Mouse (Mus musculus) stomach, embryonic 16.5 days (tissue): ENCODE results near the gene Ubtd2. TPM values are rescaled to one million over a fixed set of nuclear protein-coding genes. Genes with fewer than 3 reads are reported as not detected.
"Not testable (repeated sequence)": the region's sequence is repeated elsewhere in the genome, so short reads cannot be mapped to it uniquely, and the experiment has no call there.

Experiments
- ATAC-seq: fragments of 200-750 bp; cut with Nextera tagmentation; 2 replicates; pipeline ENCODE4 v1.8.0; 2017; ENCODE audit warnings: moderate number of reproducible peaks, moderate TSS enrichment; ENCODE audit not compliant: insufficient read depth, low FRiP score
- H3K27ac ChIP-seq: fragments of 300-500 bp; sonication (generic); 2 replicates; pipeline ENCODE4 v1.5.1; 2014; ENCODE audit warnings: low read length
- H3K27me3 ChIP-seq: fragments of 300-500 bp; sonication (generic); 2 replicates; pipeline ENCODE4 v1.6.1; 2014; ENCODE audit warnings: low read length, control low read depth, mixed read lengths; ENCODE audit not compliant: control insufficient read depth, insufficient read depth
- H3K36me3 ChIP-seq: fragments of 300-500 bp; sonication (generic); 2 replicates; pipeline ENCODE4 v1.6.1; 2014; ENCODE audit warnings: low read length; ENCODE audit not compliant: control insufficient read depth, insufficient read depth
- H3K4me1 ChIP-seq: fragments of 300-500 bp; sonication (generic); 2 replicates; pipeline ENCODE4 v1.6.1; 2014; ENCODE audit warnings: low read length, control low read depth, mixed read lengths; ENCODE audit not compliant: control insufficient read depth, insufficient read depth
- H3K4me2 ChIP-seq: fragments of 300-500 bp; sonication (generic); 2 replicates; pipeline ENCODE4 v1.6.1; 2014; ENCODE audit warnings: low read depth, low read length, mixed read lengths
- H3K4me3 ChIP-seq: fragments of 300-500 bp; sonication (generic); replicated peaks from 2 replicates; pipeline ENCODE4 v1.5.1; 2014; ENCODE audit warnings: mild to moderate bottlenecking, low read length
- H3K9ac ChIP-seq: fragments of 300-500 bp; sonication (generic); 2 replicates; pipeline ENCODE4 v1.6.1; 2014; ENCODE audit warnings: low read length
- H3K9me3 ChIP-seq: fragments of 300-500 bp; sonication (generic); replicated peaks from 2 replicates; pipeline ENCODE4 v1.6.1; 2016; ENCODE audit warnings: low read length, control low read depth; ENCODE audit not compliant: control insufficient read depth
- WGBS: fragments of 180-500 bp; shearing (Covaris S2); extraction: QIAGEN DNeasy Blood & Tissue Kit; methylation state at CpG from one replicate; pipeline ENCODE4 v1.1.7; 2014; 5-methylcytosine and 5-hydroxymethylcytosine counted together
- polyA plus RNA-seq: library from polyadenylated mRNA; unstranded; fragments of >200 nt; fragmentation: Nextera tagmentation; extraction: Ambion mirVana; gene quantifications from 2 replicates; pipeline ENCODE4 v1.2.1, GENCODE M21; 2015

Gene Ubtd2
- polyA plus RNA-seq, 1 experiment from 2014 or later, result 40.3 TPM

DNA sequence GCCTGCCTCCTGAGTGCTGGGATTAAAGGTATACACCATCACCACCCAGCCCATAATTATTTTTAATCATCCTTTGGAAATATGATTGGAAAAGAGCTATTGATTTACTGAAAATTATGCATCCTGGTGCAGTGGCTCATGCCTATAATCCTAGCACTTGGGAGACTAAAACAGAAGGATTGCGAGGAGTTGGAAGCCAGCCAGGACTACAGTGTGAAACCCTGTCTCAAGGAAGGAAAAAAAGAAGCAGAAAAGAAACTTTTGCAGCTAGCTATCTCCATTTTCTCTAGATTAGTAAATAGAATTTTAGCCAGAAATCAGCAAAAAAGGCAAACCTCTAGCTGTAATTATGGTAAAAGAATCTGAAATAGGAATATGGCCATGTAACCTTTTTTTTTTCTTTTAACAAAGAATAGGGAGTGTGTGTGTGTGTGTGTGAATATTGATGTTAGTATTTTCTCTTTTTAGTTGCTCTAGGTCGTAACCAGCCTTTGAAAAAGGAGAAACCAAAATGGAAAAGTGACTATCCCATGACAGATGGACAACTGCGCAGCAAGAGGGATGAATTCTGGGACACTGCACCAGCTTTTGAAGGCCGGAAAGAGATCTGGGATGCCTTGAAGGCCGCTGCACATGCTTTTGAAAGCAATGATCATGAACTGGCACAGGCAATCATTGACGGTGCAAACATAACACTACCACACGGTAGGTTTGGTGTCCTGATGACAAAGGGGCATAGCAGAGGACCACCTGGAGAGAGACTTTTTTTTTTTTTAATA is 43.8 kb downstream of the Ubtd2 start:
- H3K27me3 ChIP-seq, result no peaks in the 10 kb centered on the region
- peaks cover 4% of the 10 kb centered on the region; the same call in 1 of the 2 replicates for H3K4me1 ChIP-seq
- H3K36me3 ChIP-seq, result no peaks in the 10 kb centered on the region
- H3K4me3 ChIP-seq, result no peak overlapping the region
- WGBS, result 80% methylated on average over 7 of the region's 7 CpGs
- H3K27ac ChIP-seq, result no peak overlapping the region
- no peak overlapping the region for H3K9ac ChIP-seq
- no peak overlapping the region for H3K4me2 ChIP-seq
- no peaks in the 10 kb centered on the region for H3K9me3 ChIP-seq
- no peak for ATAC-seq

DNA sequence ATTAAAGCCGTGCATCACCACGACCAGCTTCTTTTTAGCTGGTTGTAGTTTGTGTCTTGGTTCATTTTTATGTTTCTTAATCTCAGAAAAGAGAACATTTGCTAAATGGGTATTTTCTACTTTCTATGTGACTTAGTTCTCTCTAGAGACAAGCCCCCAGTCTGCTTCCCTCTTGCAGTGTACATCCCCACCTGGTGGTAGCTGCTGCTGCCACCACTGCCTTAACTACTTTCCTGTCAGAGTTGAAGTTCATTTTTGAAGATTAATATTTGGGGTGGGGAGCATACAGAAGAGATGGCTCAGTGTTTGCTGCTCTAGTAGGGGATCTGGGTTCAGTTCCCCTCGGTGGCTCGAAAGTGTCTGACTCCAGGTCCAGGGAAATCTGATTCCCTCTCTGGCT is 44.8 kb downstream of the Ubtd2 start:
- H3K4me3 ChIP-seq, result no peak overlapping the region
- H3K4me1 ChIP-seq, result peaks cover 4% of the 10 kb centered on the region; the same call in 1 of the 2 replicates
- no peaks in the 10 kb centered on the region for H3K36me3 ChIP-seq
- no peak overlapping the region for H3K27ac ChIP-seq
- WGBS, result 91% methylated on average over 4 of the region's 4 CpGs
- H3K4me2 ChIP-seq, result no peak overlapping the region
- H3K9me3 ChIP-seq, result no peaks in the 10 kb centered on the region
- no peak for ATAC-seq
- no peaks in the 10 kb centered on the region for H3K27me3 ChIP-seq
- no peak overlapping the region for H3K9ac ChIP-seq

DNA sequence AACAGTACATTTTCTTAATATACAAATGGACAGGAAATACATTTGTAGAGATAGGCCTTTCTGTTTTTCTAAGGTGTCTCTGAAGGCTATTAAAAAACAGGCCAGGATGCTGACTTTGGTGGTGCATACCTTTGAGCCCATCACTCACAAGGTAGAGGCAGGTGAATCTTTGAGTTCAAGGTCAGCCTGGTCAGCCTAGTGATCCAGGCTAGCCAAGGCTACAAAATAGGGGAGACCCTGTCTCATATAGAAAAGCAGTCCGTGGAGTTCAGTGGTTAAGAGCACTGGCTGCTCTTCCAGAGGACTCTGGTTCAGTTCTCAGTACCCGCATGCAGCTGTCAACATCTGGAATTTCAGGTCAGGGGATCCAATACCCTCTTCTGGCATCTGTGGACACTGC is 48.5 kb downstream of the Ubtd2 start:
- Histone ChIP-seq H3K27ac (no peak overlapping the region), H3K4me3 (no peak overlapping the region), H3K9ac (no peak overlapping the region), H3K4me2 (no peak overlapping the region), H3K36me3 (no peaks in the 10 kb centered on the region), H3K9me3 (no peaks in the 10 kb centered on the region), H3K27me3 (no peaks in the 10 kb centered on the region), H3K4me1 (0 out of 2 replicates have a peak, but pooled peaks cover under 1% of the 10 kb centered on the region)
- no peak for ATAC-seq
- WGBS, result 91% methylated on average over 2 of the region's 2 CpGs

DNA sequence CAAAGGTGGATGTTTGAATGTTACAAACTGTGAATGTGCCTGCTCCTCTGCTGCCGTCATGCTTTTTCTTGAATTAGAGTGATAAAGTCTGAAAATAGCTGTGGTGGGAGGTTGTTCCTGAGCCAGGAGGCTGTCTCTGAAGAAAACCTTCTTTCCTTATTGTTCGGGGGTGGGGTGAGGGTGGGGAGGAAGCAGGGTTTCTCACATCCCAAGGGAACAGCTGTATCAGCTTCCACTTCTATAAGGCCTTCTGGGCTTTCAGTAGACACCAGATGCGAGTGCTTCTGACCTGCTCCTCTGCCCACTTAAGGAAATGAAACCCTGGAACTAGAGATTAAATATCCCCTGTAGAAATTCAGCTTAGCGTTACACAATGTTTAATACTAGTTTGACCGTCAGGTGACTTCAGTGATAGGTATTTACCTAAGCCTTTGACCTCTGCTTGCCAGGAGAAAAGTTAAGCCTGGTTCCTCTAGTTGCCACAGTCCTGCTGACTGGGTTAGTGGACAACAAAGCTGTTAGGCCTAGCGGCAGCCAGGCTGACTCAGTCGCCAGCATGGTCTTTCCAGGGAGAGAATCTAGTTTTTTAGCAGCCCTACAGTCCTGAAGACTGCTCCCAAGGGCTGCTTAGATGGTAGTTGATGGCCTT is 50.0 kb downstream of the Ubtd2 start:
- Histone ChIP-seq H3K9ac (no peak overlapping the region), H3K4me3 (no peak overlapping the region), H3K9me3 (no peaks in the 10 kb centered on the region), H3K4me1 (no peaks in the 10 kb centered on the region), H3K36me3 (no peaks in the 10 kb centered on the region), H3K27me3 (no peaks in the 10 kb centered on the region), H3K4me2 (no peak overlapping the region), H3K27ac (no peak overlapping the region)
- 63% methylated on average over 7 of the region's 7 CpGs for WGBS
- ATAC-seq, result no peak

DNA sequence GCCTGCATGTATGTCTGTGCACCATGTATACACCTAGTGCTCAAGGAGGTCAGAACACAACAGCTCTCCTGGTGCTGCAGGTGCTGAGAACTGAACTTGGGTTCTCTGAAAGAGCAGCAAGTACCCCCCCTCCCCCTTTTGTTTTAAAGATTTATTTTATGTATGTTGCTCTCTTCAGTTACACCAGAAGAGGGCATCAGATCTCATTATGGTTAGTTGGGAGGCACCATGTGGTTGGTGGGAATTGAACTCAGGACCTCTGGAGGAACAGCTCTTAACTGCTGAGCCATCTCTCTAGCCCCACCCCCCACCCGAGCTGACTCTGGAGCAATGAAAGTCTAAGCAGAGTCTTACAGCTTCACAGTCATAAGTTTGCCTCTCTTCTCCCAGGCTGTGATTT is 55.8 kb downstream of the Ubtd2 start:
- Histone ChIP-seq H3K27ac (no peak overlapping the region), H3K9ac (no peak overlapping the region), H3K4me3 (no peak overlapping the region), H3K9me3 (no peaks in the 10 kb centered on the region), H3K4me1 (no peaks in the 10 kb centered on the region), H3K36me3 (no peaks in the 10 kb centered on the region), H3K4me2 (no peak overlapping the region), H3K27me3 (no peaks in the 10 kb centered on the region)
- ATAC-seq, result no peak
- WGBS, result 67% methylated on average over 1 of the region's 1 CpGs

DNA sequence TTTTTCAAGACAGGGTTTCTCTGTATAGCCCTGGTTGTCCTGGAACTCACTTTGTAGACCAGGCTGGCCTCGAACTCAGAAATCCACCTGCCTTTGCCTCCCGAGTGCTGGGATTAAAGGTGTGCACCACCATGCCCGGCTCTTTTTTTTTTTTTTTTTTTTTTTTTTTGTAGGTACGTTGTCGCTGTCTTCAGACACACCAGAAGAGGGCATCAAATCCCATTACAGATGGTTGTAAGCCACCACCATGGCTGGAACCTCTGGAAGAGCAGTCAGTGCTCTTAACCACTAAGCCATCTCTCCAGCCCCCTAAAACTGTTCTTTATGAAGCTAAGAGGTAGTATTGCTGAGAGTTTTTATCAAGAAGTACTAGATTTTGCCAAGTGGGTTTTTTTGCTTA is 59.7 kb downstream of the Ubtd2 start:
- H3K4me2 ChIP-seq, H3K27me3 ChIP-seq, H3K9me3 ChIP-seq, ATAC-seq, H3K9ac ChIP-seq, H3K36me3 ChIP-seq, H3K4me1 ChIP-seq, H3K27ac ChIP-seq, H3K4me3 ChIP-seq: not testable (repeated sequence)
- 85% methylated on average over 5 of the region's 5 CpGs for WGBS

DNA sequence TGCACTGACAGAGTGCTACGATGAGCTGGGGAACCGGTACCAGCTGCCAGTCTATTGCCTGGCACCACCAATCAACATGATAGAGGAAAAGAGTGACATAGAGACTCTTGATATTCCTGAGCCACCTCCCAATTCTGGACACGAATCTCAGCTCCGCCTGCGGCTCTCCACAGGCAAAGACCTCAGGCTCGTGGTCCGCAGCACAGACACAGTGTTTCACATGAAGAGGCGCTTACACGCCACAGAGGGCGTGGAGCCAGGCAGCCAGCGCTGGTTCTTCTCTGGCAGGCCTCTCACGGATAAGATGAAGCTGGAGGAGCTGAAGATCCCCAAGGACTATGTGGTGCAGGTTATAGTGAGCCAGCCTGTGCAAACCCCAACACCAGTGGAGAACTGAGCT is 60.9 kb downstream of the Ubtd2 start:
- H3K4me2 ChIP-seq, result no peak overlapping the region
- H3K36me3 ChIP-seq, result no peaks in the 10 kb centered on the region
- no peak overlapping the region for H3K4me3 ChIP-seq
- no peak for ATAC-seq
- H3K4me1 ChIP-seq, result no peaks in the 10 kb centered on the region
- no peak overlapping the region for H3K27ac ChIP-seq
- H3K27me3 ChIP-seq, result no peaks in the 10 kb centered on the region
- WGBS, result 88% methylated on average over 12 of the region's 12 CpGs
- no peaks in the 10 kb centered on the region for H3K9me3 ChIP-seq
- H3K9ac ChIP-seq, result no peak overlapping the region

DNA sequence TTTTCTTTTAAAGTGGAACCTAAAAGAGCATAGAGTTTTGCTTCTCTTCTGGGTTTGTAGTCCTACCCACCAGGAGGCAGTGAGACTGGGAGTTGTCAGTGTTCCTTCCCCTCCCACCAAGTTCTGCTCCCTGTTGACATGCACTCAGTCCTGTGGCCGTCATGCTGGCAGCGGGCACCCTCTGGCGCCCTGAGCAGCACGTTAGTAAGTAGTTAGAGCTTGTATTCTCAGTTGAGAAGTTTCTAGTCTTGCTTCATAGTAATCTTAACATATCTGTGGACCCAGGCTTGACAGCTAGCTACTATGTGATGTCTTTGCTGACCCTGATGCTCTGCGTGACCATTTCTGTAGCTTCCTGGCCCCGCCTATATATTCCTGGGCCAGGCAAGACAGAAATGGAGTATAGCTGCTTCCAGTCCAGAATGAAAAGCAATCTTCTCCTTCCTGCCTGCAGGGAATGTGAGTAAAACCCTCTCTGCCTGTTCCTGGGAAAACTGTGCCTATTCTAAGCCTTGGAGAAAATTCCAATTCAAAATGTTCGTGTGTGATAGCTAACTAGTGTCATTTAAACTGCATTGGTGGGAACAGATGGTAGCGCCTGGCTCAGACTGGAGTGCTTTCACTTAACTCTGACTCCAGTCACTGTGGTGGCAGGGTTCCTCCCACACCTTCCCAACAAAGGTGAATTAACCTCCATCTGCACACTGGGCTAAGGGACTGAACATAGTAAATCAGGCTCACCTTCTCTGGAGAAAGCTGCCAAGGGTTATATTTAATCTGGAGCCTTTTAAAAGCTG is 61.9 kb downstream of the Ubtd2 start:
- Histone ChIP-seq H3K4me3 (no peak overlapping the region), H3K4me2 (no peak overlapping the region), H3K27ac (no peak overlapping the region), H3K9me3 (no peaks in the 10 kb centered on the region), H3K9ac (no peak overlapping the region), H3K27me3 (no peaks in the 10 kb centered on the region), H3K4me1 (no peaks in the 10 kb centered on the region), H3K36me3 (no peaks in the 10 kb centered on the region)
- ATAC-seq, result no peak
- 85% methylated on average over 8 of the region's 8 CpGs for WGBS

DNA sequence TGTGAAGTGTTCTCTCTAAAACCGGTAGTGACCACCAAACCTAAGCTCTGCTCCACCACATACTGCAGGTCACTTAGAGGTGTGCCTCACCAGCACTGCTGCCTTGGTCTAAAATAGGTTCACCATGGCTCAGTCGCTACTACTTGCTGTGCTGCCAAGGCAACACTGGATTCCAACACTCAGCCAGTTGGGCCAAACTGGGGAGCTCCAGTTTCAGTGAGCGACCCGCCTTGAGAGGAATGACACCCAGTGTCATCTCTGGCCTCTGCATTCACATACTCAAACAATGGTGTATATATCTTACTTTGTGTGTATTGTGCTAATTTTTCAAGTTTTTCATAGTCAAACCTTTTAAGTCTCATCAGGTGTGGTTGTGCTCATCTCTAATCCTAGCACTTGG is 63.6 kb downstream of the Ubtd2 start:
- no peaks in the 10 kb centered on the region for H3K27me3 ChIP-seq
- H3K36me3 ChIP-seq, result no peaks in the 10 kb centered on the region
- no peak overlapping the region for H3K4me3 ChIP-seq
- no peak for ATAC-seq
- H3K4me2 ChIP-seq, result no peak overlapping the region
- H3K27ac ChIP-seq, result no peak overlapping the region
- no peaks in the 10 kb centered on the region for H3K9me3 ChIP-seq
- H3K9ac ChIP-seq, result no peak overlapping the region
- H3K4me1 ChIP-seq, result no peaks in the 10 kb centered on the region
- WGBS, result 87% methylated on average over 4 of the region's 4 CpGs
